14 mouse cellular contexts compared by ENCODE assay signal in the genomic region with DNA sequence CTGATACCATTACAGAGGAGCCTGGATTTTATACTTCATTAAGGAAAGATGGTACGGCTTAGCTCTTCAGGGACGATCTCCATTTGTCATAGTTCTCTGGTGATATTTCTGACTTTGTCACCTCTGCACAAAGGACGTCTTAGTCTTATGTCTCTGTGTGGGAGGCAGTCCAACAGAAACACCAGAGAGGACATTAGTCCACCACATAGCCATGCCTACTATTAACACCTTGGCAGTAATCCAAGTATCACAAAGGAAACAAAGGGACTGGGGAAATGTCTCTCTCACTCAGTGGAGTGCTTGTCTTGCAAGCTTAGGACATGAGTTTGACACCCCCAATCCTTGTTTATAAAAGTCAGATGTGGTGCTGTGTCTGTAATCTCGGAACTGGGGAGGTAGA.
DNase-seq lines count a peak whose midpoint lies in the region; ATAC-seq and TF ChIP-seq lines count a peak whose summit lies in the region.
"Had no signal": no experiment of that assay in that cellular context is flagged by ENCODE, and none has a peak within 500 bp of the region (broad histone marks: within the 10 kb centered on the region; RNA-seq: fewer than 3 reads in every experiment).

No protein-coding gene starts in this region.

- no peak overlapping the region for H3K9ac ChIP-seq in heart, embryonic 13.5 days
- H3K9ac ChIP-seq in limb, embryonic 14.5 days (ENCODE audit: low read depth, low read length, severe bottlenecking), result no peak overlapping the region
- H3K9ac ChIP-seq in liver, embryonic 16.5 days (ENCODE audit: low read depth, low read length), result no peak overlapping the region
- H3K9ac ChIP-seq: embryonic facial prominence, embryonic 13.5 days; midbrain, embryonic 12.5 days had no signal

- no peaks in the 10 kb centered on the region for H3K9me3 ChIP-seq in heart, embryonic 13.5 days
- H3K9me3 ChIP-seq in limb, embryonic 14.5 days (ENCODE audit: control insufficient read depth, low read length), result no peaks in the 10 kb centered on the region
- no peaks in the 10 kb centered on the region for H3K9me3 ChIP-seq in limb, embryonic 10.5 days (replicated peaks)
- H3K9me3 ChIP-seq in liver, embryonic 16.5 days (replicated peaks; ENCODE audit: control insufficient read depth, low read length), result no peaks in the 10 kb centered on the region
- H3K9me3 ChIP-seq: embryonic facial prominence, embryonic 13.5 days; midbrain, embryonic 12.5 days had no signal

- H3K4me1 ChIP-seq in heart, embryonic 13.5 days, result peaks cover 41% of the 10 kb centered on the region
- H3K4me1 ChIP-seq in limb, embryonic 14.5 days (ENCODE audit: control insufficient read depth, insufficient read depth, low read length), result peaks cover 5% of the 10 kb centered on the region; the same call in 1 of the 2 replicates
- peaks cover 12% of the 10 kb centered on the region for H3K4me1 ChIP-seq in limb, embryonic 10.5 days
- H3K4me1 ChIP-seq in embryonic fibroblast, embryonic 13.5 days (ENCODE audit: control insufficient read depth, insufficient read depth, low read length), result no peaks in the 10 kb centered on the region
- peaks cover 26% of the 10 kb centered on the region for H3K4me1 ChIP-seq in liver, embryonic 16.5 days (ENCODE audit: control insufficient read depth, low read depth, low read length)
- H3K4me1 ChIP-seq: embryonic facial prominence, embryonic 13.5 days had no signal

- DNase-seq in heart, postnatal 25 days (ENCODE audit: low spot score), result no peak
- peak; percentile 35 for DNase-seq in limb, embryonic 14.5 days (ENCODE audit: low spot score)
- no peak for DNase-seq in limb, embryonic 10.5 days (ENCODE audit: low spot score)
- no peak for DNase-seq in cerebellum, postnatal 10 days
- DNase-seq: cerebellum, adult 9-10 months; gastrocnemius, adult 2 months; kidney, postnatal 4 days; thymus, postnatal 14 days had no signal

- TF ChIP-seq POLR2A in limb, embryonic 14.5 days (IDR thresholded peaks at IDR 0.05; ENCODE audit: borderline replicate concordance, extremely low read depth, insufficient read depth, insufficient read length), result no peak
- TF ChIP-seq POLR2A in embryonic fibroblast, embryonic 13.5 days (IDR thresholded peaks at IDR 0.05; ENCODE audit: low read depth, low read length), result no peak

- no peaks in the 10 kb centered on the region for H3K27me3 ChIP-seq in heart, embryonic 13.5 days (replicated peaks)
- H3K27me3 ChIP-seq in limb, embryonic 14.5 days (ENCODE audit: control insufficient read depth, insufficient read depth, low read length), result no peaks in the 10 kb centered on the region
- H3K27me3 ChIP-seq in limb, embryonic 10.5 days (ENCODE audit: low read depth, poor library complexity, severe bottlenecking), result no peaks in the 10 kb centered on the region
- H3K27me3 ChIP-seq in liver, embryonic 16.5 days (ENCODE audit: control insufficient read depth, insufficient read depth, low read depth, low read length), result no peaks in the 10 kb centered on the region
- H3K27me3 ChIP-seq: embryonic facial prominence, embryonic 13.5 days; midbrain, embryonic 12.5 days had no signal

- WGBS in heart, embryonic 13.5 days, result 27% methylated on average over 4 of the region's 4 CpGs
- WGBS in limb, embryonic 14.5 days, result 72% methylated on average over 4 of the region's 4 CpGs
- 90% methylated on average over 4 of the region's 4 CpGs for WGBS in limb, embryonic 10.5 days
- 66% methylated on average over 4 of the region's 4 CpGs for WGBS in liver, embryonic 16.5 days (ENCODE audit: insufficient replicate concordance)

- intact Hi-C loops in heart, postnatal 25 days (cut with DNase I), result no loop called here

- TF ChIP-seq CTCF in embryonic fibroblast, embryonic 13.5 days (IDR thresholded peaks at IDR 0.05; ENCODE audit: borderline replicate concordance, insufficient read depth, low read length), result no peak

- H3K4me3 ChIP-seq in heart, embryonic 13.5 days, result no peak overlapping the region
- H3K4me3 ChIP-seq in limb, embryonic 14.5 days (replicated peaks; ENCODE audit: low read length), result no peak overlapping the region
- H3K4me3 ChIP-seq in limb, embryonic 10.5 days, result no peak overlapping the region
- H3K4me3 ChIP-seq in embryonic fibroblast, embryonic 13.5 days (ENCODE audit: insufficient read depth, low read length), result no peak overlapping the region
- no peak overlapping the region for H3K4me3 ChIP-seq in liver, embryonic 16.5 days (ENCODE audit: low read depth, low read length)
- H3K4me3 ChIP-seq: embryonic facial prominence, embryonic 13.5 days; gastrocnemius, adult 2 months; midbrain, embryonic 12.5 days had no signal

- no peak overlapping the region for H3K4me2 ChIP-seq in heart, embryonic 13.5 days
- H3K4me2 ChIP-seq in limb, embryonic 14.5 days (replicated peaks; ENCODE audit: low read depth, low read length, severe bottlenecking), result no peak overlapping the region
- H3K4me2 ChIP-seq in liver, embryonic 16.5 days (ENCODE audit: low read depth, low read length), result no peak overlapping the region
- H3K4me2 ChIP-seq: embryonic facial prominence, embryonic 13.5 days; midbrain, embryonic 12.5 days had no signal

- ATAC-seq in heart, embryonic 13.5 days (ENCODE audit: extremely low read depth, insufficient number of reproducible peaks, low FRiP score, low TSS enrichment), result no peak
- ATAC-seq in limb, embryonic 14.5 days (ENCODE audit: low FRiP score, low read depth), result no peak
- ATAC-seq in liver, embryonic 16.5 days (ENCODE audit: low read depth), result no peak
- ATAC-seq in erythroid progenitor cell, adult 5-6 weeks (replicated peaks; ENCODE audit: low FRiP score, poor library complexity, severe bottlenecking), result no peak

- peak overlapping the region; percentile 79 for H3K27ac ChIP-seq in heart, embryonic 13.5 days (replicated peaks)
- H3K27ac ChIP-seq in limb, embryonic 14.5 days (replicated peaks; ENCODE audit: low read depth, low read length), result no peak overlapping the region
- no peak overlapping the region for H3K27ac ChIP-seq in limb, embryonic 10.5 days
- H3K27ac ChIP-seq in embryonic fibroblast, embryonic 13.5 days (ENCODE audit: insufficient read depth, low read length), result 0 out of 2 replicates have a peak overlapping the region, but pooled peaks have one; percentile 3
- 0 out of 2 replicates have a peak overlapping the region, but pooled peaks have one; percentile 6 for H3K27ac ChIP-seq in liver, embryonic 16.5 days (ENCODE audit: low read length)
- H3K27ac ChIP-seq: embryonic facial prominence, embryonic 13.5 days; gastrocnemius, adult 2 months had no signal

- peaks cover 89% of the 10 kb centered on the region for H3K36me3 ChIP-seq in heart, embryonic 13.5 days
- peaks cover 98% of the 10 kb centered on the region for H3K36me3 ChIP-seq in limb, embryonic 14.5 days (ENCODE audit: control insufficient read depth, insufficient read depth, low read length)
- H3K36me3 ChIP-seq in limb, embryonic 10.5 days, result peaks cover 48% of the 10 kb centered on the region
- H3K36me3 ChIP-seq in liver, embryonic 16.5 days (ENCODE audit: control insufficient read depth, insufficient read depth), result no peaks in the 10 kb centered on the region
- H3K36me3 ChIP-seq: midbrain, embryonic 12.5 days had no signal

Comparison
In these comparisons a context has a peak if more than half of its experiments do, and no peak if none do; other contexts are left out.
1. H3K27ac ChIP-seq: peak in heart, embryonic 13.5 days (single experiment), embryonic fibroblast, embryonic 13.5 days (single experiment) and liver, embryonic 16.5 days (single experiment); none in limb, embryonic 14.5 days (single experiment) and limb, embryonic 10.5 days (single experiment).